Mouse (Mus musculus): Measurements from ENCODE around the gene Serp2. TPM values are rescaled to one million over a fixed set of nuclear protein-coding genes. Genes with fewer than 3 reads are reported as not detected.

The Serp2 gene
- polyA plus RNA-seq, 2 experiments: 0.63 to 1.3 TPM

DNA sequence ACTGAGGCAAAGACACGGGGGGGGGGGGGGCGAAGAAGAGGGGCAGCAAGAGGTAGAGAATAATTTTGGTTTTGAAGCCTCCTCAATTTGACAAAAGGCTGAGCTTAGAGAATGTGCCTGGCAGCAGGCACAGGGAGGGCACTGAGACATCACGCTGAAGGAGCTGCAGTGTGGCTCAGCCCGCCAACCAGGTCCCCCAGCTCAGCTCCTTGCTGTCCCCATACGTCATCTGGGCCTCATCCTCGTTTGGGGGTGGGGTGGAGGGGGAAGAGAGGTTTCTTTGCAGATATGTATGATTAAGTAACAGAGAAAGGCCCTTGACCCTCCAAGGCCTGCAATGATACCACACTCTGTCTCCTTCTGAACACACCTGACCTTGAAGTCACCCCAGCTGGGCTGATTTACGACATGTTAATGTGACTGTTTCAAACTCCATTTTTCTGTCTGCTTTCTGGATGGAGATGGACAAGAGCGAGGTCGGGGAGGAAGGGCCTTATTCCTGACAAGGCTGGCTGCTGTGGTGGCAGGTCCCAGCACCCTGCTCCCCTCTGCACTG lies 28.9 kb downstream of the Serp2 start:
- Histone ChIP-seq H3K9ac (replicated peaks) (no peak overlapping the region), H3K27ac (no peak overlapping the region), H3K9me3 (ENCODE audit: control insufficient read depth, low read length) (no peaks in the 10 kb centered on the region), H3K4me1 (replicated peaks; ENCODE audit: control insufficient read depth in 2 of 2, insufficient read depth in 2 of 2, low read length in 1 of 2) (peaks cover 30 to 45% of the 10 kb centered on the region in 2 experiments), H3K36me3 (replicated peaks; ENCODE audit: control insufficient read depth, insufficient read depth, low read depth) (no peaks in the 10 kb centered on the region), H3K4me2 (ENCODE audit: low read depth) (no peak overlapping the region), H3K4me3 (ENCODE audit: insufficient read depth in 1 of 2, low read depth in 2 of 2, low read length in 2 of 2) (no peak overlapping the region), H3K27me3 (ENCODE audit: control insufficient read depth, insufficient read depth, low read length) (no peaks in the 10 kb centered on the region)
- TF ChIP-seq CTCF (IDR thresholded peaks at IDR 0.05; ENCODE audit: low read depth) (no peak), EP300 (IDR thresholded peaks at IDR 0.05; ENCODE audit: low read depth) (no peak)
- DNase-seq (ENCODE audit: low read depth in 3 of 3, low spot score in 3 of 3) (no peak), ATAC-seq (ENCODE audit: insufficient read depth) (no peak)
- WGBS (ENCODE audit: insufficient replicate concordance): 65% methylated on average over 9 of the region's 9 CpGs

DNA sequence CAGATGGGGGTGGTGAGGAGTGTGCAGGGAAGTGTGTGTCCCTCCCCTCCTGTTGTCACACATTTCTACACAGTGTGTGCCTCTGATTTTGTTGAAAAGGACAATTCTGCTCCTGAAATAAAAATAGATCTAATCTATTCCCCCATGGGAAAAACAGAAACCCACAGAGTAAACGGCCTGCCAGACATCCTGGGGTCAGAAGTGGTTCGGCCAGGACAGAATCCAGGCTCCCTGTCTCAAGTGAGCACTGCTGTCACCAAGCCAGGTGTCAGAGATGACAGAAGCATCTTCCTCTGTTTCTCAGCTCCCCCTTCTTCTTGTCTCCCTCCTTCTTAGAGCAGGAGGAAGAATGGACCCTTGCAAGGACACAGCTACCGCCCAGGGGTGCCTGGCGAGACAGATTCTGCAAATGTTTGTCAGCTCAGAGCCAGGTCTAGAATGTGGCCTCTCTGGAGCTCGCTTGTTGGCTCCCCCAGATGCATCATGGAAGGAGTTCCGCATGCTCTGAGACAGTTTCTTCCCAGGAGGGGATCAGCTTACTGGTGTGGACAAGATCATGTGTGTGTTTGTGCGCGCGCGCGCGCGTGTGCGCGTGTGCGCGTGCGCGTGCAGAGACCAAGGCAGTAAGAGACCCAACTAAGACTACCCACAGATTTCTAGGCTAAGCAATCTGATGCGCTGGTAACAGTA lies 29.5 kb downstream of the Serp2 start:
- Histone ChIP-seq H3K36me3 (replicated peaks; ENCODE audit: control insufficient read depth, insufficient read depth, low read depth) (no peaks in the 10 kb centered on the region), H3K9ac (replicated peaks) (no peak overlapping the region), H3K4me1 (replicated peaks; ENCODE audit: control insufficient read depth in 2 of 2, insufficient read depth in 2 of 2, low read length in 1 of 2) (peaks cover 27 to 42% of the 10 kb centered on the region in 2 experiments), H3K4me2 (ENCODE audit: low read depth) (no peak overlapping the region), H3K27ac (no peak overlapping the region), H3K27me3 (ENCODE audit: control insufficient read depth, insufficient read depth, low read length) (no peaks in the 10 kb centered on the region), H3K9me3 (ENCODE audit: control insufficient read depth, low read length) (no peaks in the 10 kb centered on the region), H3K4me3 (ENCODE audit: insufficient read depth in 1 of 2, low read depth in 2 of 2, low read length in 2 of 2) (no peak overlapping the region)
- TF ChIP-seq EP300 (IDR thresholded peaks at IDR 0.05; ENCODE audit: low read depth): no peak
- TF ChIP-seq CTCF (IDR thresholded peaks at IDR 0.05; ENCODE audit: low read depth): no peak
- ATAC-seq (ENCODE audit: insufficient read depth) (no peak), DNase-seq (ENCODE audit: low read depth in 3 of 3, low spot score in 3 of 3) (no peak)
- WGBS (ENCODE audit: insufficient replicate concordance): 89% methylated on average over 20 of the region's 20 CpGs

DNA sequence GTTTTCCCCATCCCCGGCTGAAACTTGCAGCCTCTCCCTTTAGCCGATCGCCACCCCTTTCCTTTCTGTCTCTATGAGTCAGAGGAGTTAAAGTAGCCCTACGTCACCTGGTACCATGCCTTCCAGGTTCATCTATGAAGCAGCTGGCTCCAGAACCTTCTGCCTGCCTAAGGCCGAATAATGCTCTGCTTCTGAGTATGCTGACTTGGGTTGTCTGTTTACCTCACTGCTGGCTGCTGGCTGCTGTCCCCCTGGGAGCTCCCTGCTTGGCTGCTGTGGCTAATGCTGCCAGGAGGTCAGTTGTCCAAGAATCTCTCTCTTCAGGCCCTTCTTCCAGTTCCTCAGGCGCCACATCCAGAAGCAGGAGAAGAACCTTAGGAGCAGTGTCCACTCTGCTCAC lies 30.2 kb downstream of the Serp2 start:
- Histone ChIP-seq H3K9me3 (ENCODE audit: control insufficient read depth, low read length) (no peaks in the 10 kb centered on the region), H3K9ac (replicated peaks) (no peak overlapping the region), H3K4me1 (replicated peaks; ENCODE audit: control insufficient read depth in 2 of 2, insufficient read depth in 2 of 2, low read length in 1 of 2) (peaks cover 20 to 38% of the 10 kb centered on the region in 2 experiments), H3K27me3 (ENCODE audit: control insufficient read depth, insufficient read depth, low read length) (no peaks in the 10 kb centered on the region), H3K4me2 (ENCODE audit: low read depth) (no peak overlapping the region), H3K4me3 (ENCODE audit: insufficient read depth in 1 of 2, low read depth in 2 of 2, low read length in 2 of 2) (no peak overlapping the region), H3K27ac (no peak overlapping the region), H3K36me3 (replicated peaks; ENCODE audit: control insufficient read depth, insufficient read depth, low read depth) (no peaks in the 10 kb centered on the region)
- DNase-seq (ENCODE audit: low read depth in 3 of 3, low spot score in 3 of 3) (no peak), ATAC-seq (ENCODE audit: insufficient read depth) (no peak)
- TF ChIP-seq EP300 (IDR thresholded peaks at IDR 0.05; ENCODE audit: low read depth) (no peak), CTCF (IDR thresholded peaks at IDR 0.05; ENCODE audit: low read depth) (no peak)
- 70% methylated on average over 6 of the region's 6 CpGs for WGBS (ENCODE audit: insufficient replicate concordance)

DNA sequence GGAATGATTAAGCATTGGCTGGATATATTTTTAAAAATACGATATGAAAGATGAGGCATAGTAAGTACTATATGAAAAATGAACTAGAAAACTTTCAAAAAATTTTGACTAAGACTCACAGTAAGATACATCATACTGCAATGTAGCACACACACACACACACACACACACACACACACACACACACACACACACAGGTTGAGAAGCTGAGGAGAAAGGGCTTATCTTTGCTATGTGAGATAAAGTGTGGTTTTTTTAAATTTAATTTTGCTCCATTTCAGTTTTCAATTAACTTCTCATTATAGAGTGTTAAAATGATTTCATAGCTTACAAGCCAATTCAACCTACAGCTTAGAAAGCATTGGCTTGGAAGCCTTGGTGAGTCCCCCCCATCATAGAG lies 33.3 kb downstream of the Serp2 start:
- DNase-seq (ENCODE audit: low read depth in 3 of 3, low spot score in 3 of 3) (no peak), ATAC-seq (ENCODE audit: insufficient read depth) (no peak)
- H3K9ac ChIP-seq (replicated peaks): no peak overlapping the region
- no peak overlapping the region for H3K4me3 ChIP-seq (ENCODE audit: insufficient read depth in 1 of 2, low read depth in 2 of 2, low read length in 2 of 2)
- no peaks in the 10 kb centered on the region for H3K9me3 ChIP-seq (ENCODE audit: control insufficient read depth, low read length)
- H3K27me3 ChIP-seq (ENCODE audit: control insufficient read depth, insufficient read depth, low read length): no peaks in the 10 kb centered on the region
- H3K36me3 ChIP-seq (replicated peaks; ENCODE audit: control insufficient read depth, insufficient read depth, low read depth): no peaks in the 10 kb centered on the region
- 69% methylated on average over 1 of the region's 1 CpGs for whole genome bisulfite sequencing (ENCODE audit: insufficient replicate concordance)
- no peak overlapping the region for H3K4me2 ChIP-seq (ENCODE audit: low read depth)
- H3K27ac ChIP-seq: no peak overlapping the region
- TF ChIP-seq CTCF (IDR thresholded peaks at IDR 0.05; ENCODE audit: low read depth) (no peak), EP300 (IDR thresholded peaks at IDR 0.05; ENCODE audit: low read depth) (no peak)
- peaks cover 21 to 37% of the 10 kb centered on the region in 2 experiments for H3K4me1 ChIP-seq (replicated peaks; ENCODE audit: control insufficient read depth in 2 of 2, insufficient read depth in 2 of 2, low read length in 1 of 2)

DNA sequence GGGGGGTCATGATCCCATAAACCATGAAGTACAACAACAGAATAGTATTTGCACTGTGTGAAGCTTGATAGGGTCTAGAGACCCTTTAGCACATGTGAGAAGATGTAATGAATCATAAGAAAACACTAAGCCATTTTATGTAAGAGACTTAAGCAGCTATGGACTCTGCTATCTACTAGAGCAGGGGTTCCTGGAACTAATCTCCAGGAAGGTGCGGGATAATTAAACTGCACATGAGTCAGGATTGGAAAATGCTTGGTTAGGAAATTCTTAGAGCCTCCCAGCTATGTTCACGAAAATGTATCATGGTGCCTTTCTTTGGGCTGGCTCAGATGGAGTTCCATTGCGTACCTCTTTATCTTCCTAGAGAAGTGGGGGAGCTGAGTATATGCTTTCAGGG lies 35.4 kb downstream of the Serp2 start:
- no peaks in the 10 kb centered on the region for H3K27me3 ChIP-seq (ENCODE audit: control insufficient read depth, insufficient read depth, low read length)
- no peaks in the 10 kb centered on the region for H3K36me3 ChIP-seq (replicated peaks; ENCODE audit: control insufficient read depth, insufficient read depth, low read depth)
- no peak overlapping the region for H3K9ac ChIP-seq (replicated peaks)
- no peak overlapping the region for H3K4me3 ChIP-seq (ENCODE audit: insufficient read depth in 1 of 2, low read depth in 2 of 2, low read length in 2 of 2)
- peaks cover 24 to 45% of the 10 kb centered on the region in 2 experiments for H3K4me1 ChIP-seq (replicated peaks; ENCODE audit: control insufficient read depth in 2 of 2, insufficient read depth in 2 of 2, low read length in 1 of 2)
- H3K9me3 ChIP-seq (ENCODE audit: control insufficient read depth, low read length): no peaks in the 10 kb centered on the region
- 81% methylated on average over 3 of the region's 3 CpGs for WGBS (ENCODE audit: insufficient replicate concordance)
- TF ChIP-seq CTCF (IDR thresholded peaks at IDR 0.05; ENCODE audit: low read depth) (no peak), EP300 (IDR thresholded peaks at IDR 0.05; ENCODE audit: low read depth) (no peak)
- H3K4me2 ChIP-seq (ENCODE audit: low read depth): no peak overlapping the region
- peak overlapping the region; percentile 94 for H3K27ac ChIP-seq
- DNase-seq (ENCODE audit: low read depth in 3 of 3, low spot score in 3 of 3) (no peak), ATAC-seq (ENCODE audit: insufficient read depth) (no peak)

All from liver, embryonic 14.5 days (tissue).